Mouse (Mus musculus) erythroblast, embryonic 14.5 days (primary cell): Measurements from ENCODE around the gene Cbx7.

Experiments
- GATA1 ChIP-seq: IDR thresholded peaks from 2 replicates; pipeline ENCODE4 v1.6.1; 2012; ENCODE audit warnings: low read length, inconsistent platforms, mixed read lengths
- TAL1 ChIP-seq: IDR thresholded peaks from 3 replicates; pipeline ENCODE4 v1.6.1; 2012; ENCODE audit warnings: low read length, inconsistent platforms, mixed read lengths

DNA sequence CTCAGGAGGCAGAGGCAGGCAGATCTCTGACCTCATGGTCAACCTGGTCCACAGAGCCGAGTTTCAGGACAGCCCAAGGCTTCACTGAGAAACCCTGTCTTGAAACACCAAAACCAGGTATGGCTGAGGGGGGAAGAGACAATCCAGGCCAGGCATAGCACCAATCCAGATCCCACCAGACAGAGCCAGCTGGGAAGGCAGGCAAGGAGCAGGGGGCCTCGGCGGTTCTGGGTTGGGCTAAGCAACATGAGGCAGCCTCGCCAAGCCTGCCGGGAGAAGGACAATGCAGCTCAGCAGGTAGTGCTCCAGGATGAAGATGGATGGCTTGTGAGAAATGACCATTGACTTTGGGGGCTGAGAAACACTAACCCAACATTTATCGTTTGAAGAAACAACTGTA lies 28.4 kb downstream of the Cbx7 start:
- TF ChIP-seq GATA1 (no peak), TAL1 (no peak)
